Mouse (Mus musculus) midbrain, postnatal 0 days (tissue): ENCODE results near the gene Yy2. TPM values are rescaled to one million over a fixed set of nuclear protein-coding genes. Genes with fewer than 3 reads are reported as not detected.

Experiments
- ATAC-seq: fragments of 200-750 bp; cut with Nextera tagmentation; 2 replicates; pipeline ENCODE4 v1.8.0; 2017; ENCODE audit warnings: moderate number of reproducible peaks, mild to moderate bottlenecking, moderate TSS enrichment, moderate library complexity; ENCODE audit not compliant: low FRiP score
- DNase-seq: peaks from one replicate; pipeline ENCODE4 v3.0.0-alpha.2; 2015; ENCODE audit warnings: low spot score
- H3K27ac ChIP-seq: fragments of 300-500 bp; sonication (generic); 2 replicates; pipeline ENCODE4 v1.5.1; 2014; ENCODE audit warnings: low read depth, mild to moderate bottlenecking, low read length, mixed read lengths
- H3K27me3 ChIP-seq: fragments of 300-500 bp; sonication (generic); 2 replicates; pipeline ENCODE4 v1.6.1; 2014; ENCODE audit warnings: low read length, control low read depth, mixed read lengths; ENCODE audit not compliant: insufficient read depth
- H3K36me3 ChIP-seq: fragments of 300-500 bp; sonication (generic); 2 replicates; pipeline ENCODE4 v1.6.1; 2014; ENCODE audit warnings: low read length, control low read depth, mixed read lengths; ENCODE audit not compliant: insufficient read depth
- H3K4me1 ChIP-seq: fragments of 300-500 bp; sonication (generic); 2 replicates; pipeline ENCODE4 v1.6.1; 2014; ENCODE audit warnings: mild to moderate bottlenecking, control low read depth, antibody characterized with exemption, low read length, mixed read lengths; ENCODE audit not compliant: insufficient read depth
- H3K4me2 ChIP-seq: fragments of 300-500 bp; sonication (generic); 2 replicates; pipeline ENCODE4 v1.6.1; 2014; ENCODE audit warnings: low read depth, mild to moderate bottlenecking, low read length, mixed read lengths; ENCODE audit not compliant: poor library complexity, severe bottlenecking
- H3K4me3 ChIP-seq: fragments of 300-500 bp; sonication (generic); 2 replicates; pipeline ENCODE4 v1.5.1; 2014; ENCODE audit warnings: low read depth, mild to moderate bottlenecking, low read length, moderate library complexity
- H3K9ac ChIP-seq: fragments of 300-500 bp; sonication (generic); replicated peaks from 2 replicates; pipeline ENCODE4 v1.6.1; 2014; ENCODE audit warnings: mild to moderate bottlenecking, low read length, moderate library complexity, mixed read lengths; ENCODE audit not compliant: poor library complexity, severe bottlenecking
- H3K9me3 ChIP-seq: fragments of 300-500 bp; sonication (generic); 2 replicates; pipeline ENCODE4 v1.6.1; 2016; ENCODE audit warnings: low read length, control low read depth
- CTCF ChIP-seq: IDR thresholded peaks from 2 replicates; pipeline ENCODE4 v1.5.1; 2016; ENCODE audit warnings: antibody characterized with exemption, mild to moderate bottlenecking
- WGBS: fragments of 180-500 bp; shearing (Covaris S2); extraction: QIAGEN DNeasy Blood & Tissue Kit; methylation state at CpG from one replicate; pipeline ENCODE4 v1.1.7; 2014; 5-methylcytosine and 5-hydroxymethylcytosine counted together
- polyA plus RNA-seq: library from polyadenylated mRNA; unstranded; fragments of >200 nt; fragmentation: Nextera tagmentation; extraction: Ambion mirVana; gene quantifications from 2 replicates; pipeline ENCODE4 v1.2.1, GENCODE M21; 2015
- total RNA-seq: library from RNA; depleted of rRNA; stranded (reverse); fragments of >200 nt; gene quantifications from 2 replicates; pipeline ENCODE4 v1.2.3, GENCODE M21; 2014; rRNA removed

The Yy2 gene
- total and polyA plus RNA-seq, 2 experiments from 2014 or later = 0.82 to 2.1 TPM

GRCm38 (mm10) chrX:157574683-157575082, 5.9 kb upstream of the Yy2 start:
- Histone ChIP-seq H3K27me3 (no peaks in the 10 kb centered on the region), H3K27ac (no peak overlapping the region), H3K4me2 (no peak overlapping the region), H3K9me3 (no peaks in the 10 kb centered on the region), H3K36me3 (no peaks in the 10 kb centered on the region), H3K9ac (no peak overlapping the region), H3K4me3 (no peak overlapping the region), H3K4me1 (no peaks in the 10 kb centered on the region)
- ATAC-seq (no peak), DNase-seq (no peak)
- no peak for TF ChIP-seq CTCF
- 82% methylated on average over 2 of the region's 2 CpGs for whole genome bisulfite sequencing

GRCm38 (mm10) chrX:157563794-157564193, 5.0 kb downstream of the Yy2 start:
- WGBS = 83% methylated on average over 10 of the region's 10 CpGs
- Histone ChIP-seq H3K36me3 (0 out of 2 replicates have a peak, but pooled peaks cover 2% of the 10 kb centered on the region), H3K9me3 (no peaks in the 10 kb centered on the region), H3K4me3 (no peak overlapping the region), H3K27me3 (no peaks in the 10 kb centered on the region), H3K4me1 (no peaks in the 10 kb centered on the region), H3K27ac (no peak overlapping the region), H3K4me2 (no peak overlapping the region), H3K9ac (no peak overlapping the region)
- no peak for DNase-seq
- 0 out of 2 replicates have a peak, but pooled peaks have one; percentile 15 for TF ChIP-seq CTCF
- ATAC-seq = no peak

- Histone ChIP-seq H3K27me3 (no peaks in the 10 kb centered on the region), H3K4me3 (no peak overlapping the region), H3K4me1 (no peaks in the 10 kb centered on the region), H3K9me3 (no peaks in the 10 kb centered on the region), H3K4me2 (no peak overlapping the region), H3K9ac (no peak overlapping the region), H3K27ac (no peak overlapping the region), H3K36me3 (no peaks in the 10 kb centered on the region)
- no peak for TF ChIP-seq CTCF
- ATAC-seq = peak; percentile 70
- 15% methylated on average over 3 of the region's 3 CpGs for WGBS
- DNase-seq = peak; percentile 8
Observed at GRCm38 (mm10) chrX:157547082-157547481, 21.7 kb downstream of the Yy2 start.

Other genes with a start within 250 kb of the Yy2 start
- gene Phex, start 153.7 kb downstream of the Yy2 start, total RNA-seq = 0.94 and 1.3 TPM in 2 replicates
- gene Phex, start 153.7 kb downstream of the Yy2 start, polyA plus RNA-seq = 0.15 and 0.17 TPM in 2 replicates
- gene Sms, start 76.7 kb downstream of the Yy2 start, total RNA-seq = 119 and 170 TPM in 2 replicates
- gene Sms, start 76.7 kb downstream of the Yy2 start, polyA plus RNA-seq = 200 and 212 TPM in 2 replicates
- gene Mbtps2, start 29.7 kb upstream of the Yy2 start, total RNA-seq = 16.4 and 24.3 TPM in 2 replicates
- 18.9 and 23.4 TPM in 2 replicates for gene Mbtps2, start 29.7 kb upstream of the Yy2 start, polyA plus RNA-seq
- gene Smpx, start 129.9 kb upstream of the Yy2 start, total RNA-seq = 0.77 TPM in 1 of 2 replicates, not detected in the other
- 0.17 TPM in 1 of 2 replicates, not detected in the other for gene Smpx, start 129.9 kb upstream of the Yy2 start, polyA plus RNA-seq
- gene Klhl34, start 249.4 kb upstream of the Yy2 start, total RNA-seq = not detected in 2 replicates
- gene Klhl34, start 249.4 kb upstream of the Yy2 start, polyA plus RNA-seq = 0.83 and 1.3 TPM in 2 replicates